Mouse (Mus musculus) lung, adult 10 weeks (tissue): ENCODE data around the gene Ttc28. TPM values are rescaled to one million over a fixed set of nuclear protein-coding genes. Genes with fewer than 3 reads are reported as not detected.

Source experiments
- polyA plus RNA-seq: library from polyadenylated mRNA; stranded (reverse); fragments of 350-450 nt; fragmentation: Illumina TruSeq; extraction: RNeasy Lipid Tissue Mini Kit (QIAGEN cat#74804); gene quantifications from one replicate; pipeline ENCODE4 v1.2.3, GENCODE M21; 2014; ENCODE audit warnings: low read depth, low replicate concordance; ENCODE audit not compliant: insufficient read depth

The Ttc28 gene
- 2.8 TPM for polyA plus RNA-seq

GRCm38 (mm10) chr5:110879584-110880374 lies at the start of gene Ttc28:
Gene Ttc28, plus strand, starts transcription at chr5:110879803.

GRCm38 (mm10) chr5:110839678-110840365 lies 39.8 kb upstream of the Ttc28 start, which contains the start of the genes Hscb and Chek2:
Gene Hscb, minus strand, starts transcription at chr5:110839777.
Gene Chek2, plus strand, starts transcription at chr5:110839979.

GRCm38 (mm10) chr5:111330417-111331098 lies 451.0 kb downstream of the Ttc28 start, which contains the start of gene Pitpnb:
Gene Pitpnb, plus strand, starts transcription at chr5:111330763.

Other genes starting within 250 kb of the Ttc28 start
- gene Noc4l, start 226.4 kb upstream of the Ttc28 start, polyA plus RNA-seq = 8.3 TPM
- 10.1 TPM for gene Ddx51, start 226.4 kb upstream of the Ttc28 start, polyA plus RNA-seq
- 6.2 TPM for gene Ep400, start 109.1 kb upstream of the Ttc28 start, polyA plus RNA-seq
- 12.2 TPM for gene Pus1, start 99.1 kb upstream of the Ttc28 start, polyA plus RNA-seq
- 11.7 TPM for gene Ulk1, start 69.7 kb upstream of the Ttc28 start, polyA plus RNA-seq
- 24.7 TPM for gene Hscb, start 40.0 kb upstream of the Ttc28 start, polyA plus RNA-seq
- gene Chek2, start 39.8 kb upstream of the Ttc28 start, polyA plus RNA-seq = 3.2 TPM